Mouse (Mus musculus) erythroblast, adult 5-6 weeks (primary cell): Measurements from ENCODE around the gene Slc17a9. TPM values are rescaled to one million over a fixed set of nuclear protein-coding genes. Genes with fewer than 3 reads are reported as not detected.

Source experiments
- ATAC-seq: replicated peaks from 2 replicates; pipeline ENCODE4 v1.8.0; 2016; ENCODE audit warnings: moderate number of reproducible peaks, mild to moderate bottlenecking, moderate TSS enrichment, inconsistent platforms; ENCODE audit not compliant: poor library complexity, low FRiP score, severe bottlenecking
- total RNA-seq, 2 experiments: library from RNA; stranded (forward) in 1 of 2; stranded (reverse) in 1 of 2; fragments of 150-400 nt in 1 of 2; fragments of 200-764, 138-1000 nt in 1 of 2; gene quantifications; 2 replicates each; pipeline versions ENCODE4 v1.2.3 to v1.2.4; 2015 to 2017; ENCODE audit warnings: low replicate concordance in 2 of 2

Gene Slc17a9
- total RNA-seq, 2 experiments from 2014 or later: 1.5 to 10.6 TPM

DNA sequence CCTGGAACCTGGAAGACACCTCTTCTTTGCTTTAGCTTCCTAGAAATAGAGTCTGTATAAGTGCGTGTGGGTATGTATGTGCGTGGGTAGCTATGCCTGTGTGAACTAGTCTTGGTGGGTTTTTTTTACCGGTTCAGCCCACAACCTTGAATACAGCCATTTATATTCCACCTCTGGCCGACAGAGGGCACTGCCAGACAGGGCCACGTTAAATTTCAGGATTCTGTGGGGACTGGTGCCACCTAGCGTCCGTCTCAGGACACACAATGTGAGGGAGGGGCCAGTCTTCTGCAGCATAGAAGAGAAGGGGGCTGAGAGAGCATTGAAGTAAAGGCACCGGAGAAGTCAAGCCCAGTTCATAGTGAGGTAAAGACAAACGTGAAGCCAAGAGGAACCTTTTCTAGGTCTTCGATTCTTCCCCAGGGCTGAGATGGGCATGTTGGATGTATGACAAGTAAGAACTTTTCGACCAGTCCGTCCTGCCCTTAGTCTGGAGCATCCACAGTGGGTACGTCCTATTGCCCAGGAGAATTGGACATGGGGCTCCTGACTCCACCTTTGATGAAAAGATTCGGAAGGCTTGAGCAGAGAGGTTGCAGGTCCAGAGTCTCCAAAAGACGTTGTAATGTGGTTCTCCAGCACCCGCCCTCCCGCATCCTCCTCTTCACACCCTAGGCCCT, 20.3 kb downstream of the Slc17a9 start:
- ATAC-seq: peak; percentile 93

DNA sequence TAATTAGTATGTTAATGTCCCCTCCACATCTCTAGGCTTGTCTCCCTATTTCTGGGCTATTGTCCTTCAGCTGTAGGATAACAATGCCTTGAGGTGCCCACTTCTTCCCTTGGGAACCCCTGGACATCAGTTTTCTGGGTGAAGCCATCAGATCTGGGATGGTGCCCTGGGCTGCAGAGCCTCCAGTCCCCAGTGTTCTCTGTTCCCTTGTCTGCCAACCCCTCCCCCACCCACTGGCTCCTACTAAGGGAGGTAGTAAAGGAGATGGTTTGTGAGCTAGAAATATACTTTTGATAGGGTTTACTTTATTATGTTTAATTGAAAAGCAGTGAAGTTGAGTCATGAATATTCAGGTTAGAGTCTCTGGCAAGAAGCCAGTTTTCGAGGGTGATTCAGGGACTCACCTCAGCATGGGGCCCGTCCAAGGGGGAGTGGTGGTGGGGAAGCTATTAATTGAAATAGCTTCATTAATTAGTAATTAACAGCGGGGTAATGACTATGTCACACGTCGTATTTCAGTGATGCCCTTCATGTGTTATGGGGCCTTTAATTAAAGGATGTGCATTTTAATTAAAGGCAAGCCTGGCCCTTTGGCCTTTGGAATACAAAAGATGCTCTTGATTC, 21.6 kb downstream of the Slc17a9 start:
- ATAC-seq: no peak

DNA sequence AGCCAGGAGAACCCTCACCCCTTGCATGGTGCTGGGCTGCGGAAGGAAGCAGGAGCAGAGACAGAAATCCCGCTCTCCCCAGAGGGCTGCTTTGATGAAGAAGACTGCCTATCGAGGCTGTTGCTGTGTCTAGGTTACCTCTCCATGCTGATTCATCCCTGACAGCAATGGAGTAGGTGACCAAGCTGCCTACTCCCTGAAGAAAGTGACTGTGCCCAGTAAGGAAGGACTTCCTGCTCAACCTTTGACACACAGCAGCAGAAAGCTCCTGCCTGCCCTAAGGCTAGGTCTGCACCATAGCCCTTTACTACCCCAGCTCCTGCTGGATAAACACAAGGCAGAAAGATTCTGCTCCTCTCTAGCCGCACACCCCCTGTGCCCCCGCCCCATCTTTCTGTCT, 23.8 kb downstream of the Slc17a9 start:
- ATAC-seq: no peak

DNA sequence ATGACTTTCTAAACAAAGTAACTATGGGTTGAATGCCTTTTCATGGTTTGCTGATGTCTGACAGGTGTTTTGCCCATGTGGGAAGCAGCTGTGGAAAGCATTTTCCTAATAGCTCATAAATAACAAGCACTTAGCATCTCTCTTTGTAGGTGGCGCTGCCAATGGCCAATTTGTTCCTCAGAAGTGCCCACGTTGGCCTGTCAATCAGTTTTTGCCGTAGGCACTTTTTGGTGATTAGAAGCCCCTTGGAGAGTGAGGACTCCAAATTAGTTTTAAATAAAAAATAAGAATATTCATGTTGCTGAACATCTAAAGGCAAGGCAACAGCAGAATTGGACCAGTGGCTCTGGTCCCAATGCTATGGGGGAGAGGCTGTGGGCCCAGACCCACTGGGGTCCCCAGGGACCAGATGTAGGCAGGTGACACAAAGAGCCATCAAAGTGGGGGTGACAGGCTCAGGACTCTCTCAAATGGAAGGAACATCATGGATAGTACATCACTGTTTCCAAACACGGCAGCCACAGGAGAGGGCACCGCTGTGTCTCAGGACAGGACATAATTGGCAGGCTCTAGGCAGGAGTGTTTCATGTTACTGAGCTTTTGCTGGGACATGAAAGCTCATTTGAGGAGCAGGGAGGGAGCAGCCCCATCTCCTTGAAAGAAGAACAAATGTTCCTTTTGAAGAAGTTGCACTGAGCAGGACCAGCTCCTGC, 30.1 kb downstream of the Slc17a9 start:
- ATAC-seq: no peak

DNA sequence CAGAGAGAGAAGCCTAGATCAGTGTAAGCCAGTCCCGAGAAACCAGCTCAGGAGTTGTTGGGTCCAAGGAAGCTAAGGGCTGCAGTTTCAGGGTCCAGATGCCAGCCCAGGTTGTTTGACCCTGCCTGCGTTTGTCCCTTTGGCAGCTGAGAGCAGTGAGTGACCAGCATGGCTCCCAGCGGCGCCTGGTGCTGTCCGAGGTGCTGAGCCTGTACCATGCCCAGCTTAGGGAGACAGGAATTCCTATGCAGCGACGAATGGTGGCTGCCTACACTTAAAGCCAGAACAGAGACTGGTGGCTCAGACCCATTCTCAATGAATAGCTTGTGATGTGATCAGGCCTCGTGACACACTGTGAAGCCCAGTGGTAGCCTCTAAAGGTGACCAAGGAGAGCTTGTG, 30.8 kb downstream of the Slc17a9 start:
- 0 out of 2 replicates have a peak, but pooled peaks have one; percentile 34 for ATAC-seq

DNA sequence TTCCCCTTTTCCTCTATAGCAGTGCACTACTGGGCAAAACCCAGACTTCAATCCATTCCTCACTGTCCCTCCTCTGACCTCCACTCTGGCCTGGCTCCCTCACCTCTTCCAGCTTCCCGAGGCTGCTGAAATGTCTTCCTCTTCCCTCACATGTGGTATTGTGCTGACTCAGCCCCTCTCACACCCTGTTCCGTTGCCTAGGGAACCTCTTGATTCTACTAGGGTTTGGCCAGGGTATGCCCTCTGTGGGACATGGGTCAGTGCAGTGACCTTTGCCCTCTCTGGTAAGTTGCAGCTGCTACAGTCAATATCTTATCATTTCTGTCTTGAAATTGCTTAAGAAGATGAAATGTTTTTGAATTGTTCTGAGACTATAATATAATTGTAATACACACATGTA, 31.7 kb downstream of the Slc17a9 start:
- ATAC-seq: no peak

DNA sequence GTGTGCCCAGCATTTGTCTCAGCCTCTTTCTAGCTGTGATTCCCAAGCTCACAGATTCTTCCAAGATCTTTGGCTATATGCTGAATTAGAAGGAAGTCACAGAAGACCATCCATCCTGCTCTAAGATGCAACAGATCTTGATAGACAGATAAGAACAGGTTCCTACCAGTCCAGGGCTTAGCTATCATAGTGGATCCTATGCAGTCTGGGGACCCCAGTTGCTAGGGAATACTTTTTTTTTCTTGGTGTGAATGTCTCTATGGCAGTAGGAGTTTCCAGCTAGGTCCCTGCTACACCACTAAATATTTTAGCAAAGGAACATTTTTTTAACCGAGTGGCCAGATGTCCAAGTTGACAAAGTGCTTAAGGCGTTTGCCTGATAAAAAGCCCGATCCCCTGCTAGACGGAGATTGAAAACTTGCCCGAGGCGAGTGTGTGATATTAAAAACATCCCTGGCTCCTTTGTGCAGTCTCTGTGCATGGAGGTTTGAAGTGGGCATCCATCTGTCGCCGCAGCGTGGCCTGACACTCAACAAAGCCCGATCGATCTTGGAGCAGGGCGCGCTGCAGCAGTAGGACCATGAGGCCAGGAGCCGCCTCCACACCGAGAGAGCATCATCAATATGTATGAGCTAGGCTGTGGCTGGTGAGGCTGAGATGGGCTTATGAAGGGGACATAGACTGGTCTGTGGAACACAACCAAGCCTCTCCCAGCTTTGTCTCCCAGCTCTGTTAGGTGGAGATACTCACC, 33.6 kb downstream of the Slc17a9 start:
- ATAC-seq: no peak

DNA sequence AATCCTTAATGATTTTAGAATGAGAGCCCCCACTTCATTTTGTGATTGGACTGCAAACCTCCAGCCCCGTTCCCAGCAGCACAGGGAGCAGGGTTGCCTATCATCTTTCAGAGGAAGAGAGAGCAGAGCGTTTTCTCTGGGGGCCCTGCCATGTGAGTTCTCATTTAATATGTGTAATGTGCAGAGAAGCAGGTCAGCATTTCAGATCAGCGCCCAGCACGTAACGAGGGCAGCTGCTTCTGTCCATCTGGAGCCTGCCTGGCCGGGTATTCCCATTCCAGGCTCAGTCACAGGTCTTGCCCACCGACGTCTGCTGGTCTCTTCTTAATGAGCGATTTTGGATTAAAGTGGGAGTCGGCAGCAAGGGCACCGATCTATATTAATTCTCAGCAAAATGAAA, 39.9 kb downstream of the Slc17a9 start:
- ATAC-seq: no peak

DNA sequence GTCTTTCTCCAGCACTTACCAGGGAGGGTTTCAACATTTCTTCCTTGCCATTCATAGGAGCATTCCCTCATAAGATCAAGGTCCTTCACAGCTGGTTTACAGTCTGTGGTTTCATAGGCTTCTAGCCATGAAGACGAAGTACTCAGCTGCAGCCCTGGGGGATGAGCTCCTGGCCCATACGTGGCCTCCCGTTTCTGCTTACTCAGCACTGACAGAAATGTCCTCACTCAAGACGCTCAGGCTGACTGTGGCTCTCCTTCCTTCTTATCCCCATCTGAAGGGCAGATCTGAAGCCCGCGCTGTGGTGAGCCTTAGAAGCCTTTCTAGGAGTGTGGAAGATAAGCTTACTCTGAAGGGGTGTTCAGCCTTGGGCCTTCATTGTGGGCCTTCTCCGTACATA, 40.6 kb downstream of the Slc17a9 start:
- ATAC-seq: no peak

DNA sequence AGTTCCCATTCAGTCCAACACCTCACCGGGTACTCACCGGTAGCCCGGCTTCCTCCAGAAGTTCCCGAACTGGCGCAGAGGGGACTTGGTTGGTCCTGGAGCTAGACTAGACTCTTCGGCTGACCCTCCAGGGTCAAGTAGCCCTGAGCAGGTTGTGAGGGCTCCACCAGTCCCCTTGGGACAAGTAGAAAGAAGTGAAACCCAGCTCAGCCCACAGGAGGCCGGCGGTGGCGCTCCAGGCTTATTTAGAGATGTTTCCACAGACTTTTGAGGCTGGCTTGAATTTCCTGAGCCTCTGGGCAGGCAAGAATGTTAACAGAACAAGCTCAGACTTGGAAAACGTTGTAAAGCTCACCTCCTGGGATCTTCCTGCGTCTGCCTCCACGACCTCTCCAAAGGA, 50.2 kb downstream of the Slc17a9 start:
- no peak for ATAC-seq

DNA sequence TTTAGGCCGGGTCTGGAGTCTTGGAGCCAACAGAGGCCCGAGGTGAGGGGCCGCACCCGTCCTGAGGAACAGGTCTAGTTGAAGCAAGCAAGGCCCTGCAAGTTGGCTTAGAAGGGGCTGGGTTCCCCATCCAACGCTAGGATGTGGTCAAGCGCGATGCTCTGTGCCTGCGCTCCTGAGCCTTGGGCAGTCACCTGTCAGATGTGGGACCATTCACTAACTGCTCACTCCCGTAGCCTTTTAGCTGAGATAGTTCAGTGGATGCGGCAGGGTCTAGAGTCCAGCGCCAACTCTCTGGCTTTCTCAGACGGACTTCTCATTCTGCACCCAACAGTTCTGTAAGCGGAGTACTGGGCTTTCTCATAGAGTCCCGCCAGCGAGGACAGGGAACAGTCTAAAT, 50.6 kb downstream of the Slc17a9 start:
- no peak for ATAC-seq

DNA sequence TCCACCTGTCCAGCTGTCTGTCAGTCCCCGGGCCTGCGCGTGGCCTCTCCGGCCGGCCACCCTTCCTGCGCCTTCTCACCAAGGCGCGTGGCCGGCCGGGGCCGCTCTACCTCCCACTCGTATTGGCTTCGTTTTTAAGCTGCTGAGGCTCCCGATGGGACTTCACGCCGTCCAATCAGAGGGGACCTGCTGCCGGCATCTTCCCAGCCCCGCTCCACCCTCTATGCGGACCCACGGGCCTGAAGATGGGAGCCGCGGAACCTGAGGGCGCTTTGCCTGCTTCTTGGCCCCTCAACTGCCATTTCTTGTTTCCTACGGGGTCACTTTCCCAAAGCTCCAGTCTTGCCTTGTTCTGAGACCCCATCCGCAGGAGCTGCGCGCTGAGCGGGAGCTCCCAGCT, 51.7 kb downstream of the Slc17a9 start, which contains the start of gene Bhlhe23:
Gene Bhlhe23 (minus strand): TSS at position 108 of the 400 bp plus-strand sequence.
- ATAC-seq: no peak

DNA sequence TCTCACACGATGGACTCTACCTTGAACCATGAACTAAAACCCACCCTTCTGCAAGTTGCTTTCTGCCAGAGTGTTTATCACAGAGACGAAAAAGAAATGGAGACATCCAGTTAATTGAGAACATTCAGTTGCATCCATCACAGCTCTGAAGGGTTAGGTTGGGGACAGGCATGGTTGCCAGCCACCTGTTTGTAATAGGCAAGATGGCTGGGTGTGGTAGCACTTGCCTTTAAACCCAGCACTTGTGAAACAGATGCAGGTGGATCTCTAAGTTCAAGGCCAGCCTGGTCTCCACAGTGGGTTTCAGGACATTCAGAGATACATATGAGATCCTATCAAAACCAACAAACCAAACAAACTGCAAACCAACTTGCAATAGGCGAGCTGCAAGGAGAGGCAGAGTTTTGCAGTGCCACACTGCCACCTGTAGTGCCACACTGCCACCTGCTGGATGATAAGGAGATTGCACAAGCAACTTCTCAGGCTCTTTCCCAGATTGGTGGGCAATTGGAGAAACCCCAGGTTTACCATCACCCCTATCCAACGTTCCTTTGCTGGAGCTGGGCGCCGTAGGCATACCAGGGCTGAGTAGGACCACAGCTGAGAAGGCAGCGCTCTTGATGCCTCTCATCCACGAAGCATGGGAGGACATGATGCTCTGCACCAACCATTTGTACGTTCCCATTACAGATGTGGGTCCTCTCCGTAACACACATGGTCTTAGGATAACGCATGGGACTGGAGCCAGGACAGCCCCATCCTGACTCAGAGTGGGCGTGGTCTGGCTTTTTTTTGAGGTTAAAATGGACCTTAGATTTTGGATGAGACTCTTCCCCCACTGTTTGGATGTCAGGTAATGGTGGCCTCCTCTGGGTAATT, 54.4 kb downstream of the Slc17a9 start:
- peak; percentile 79 for ATAC-seq

DNA sequence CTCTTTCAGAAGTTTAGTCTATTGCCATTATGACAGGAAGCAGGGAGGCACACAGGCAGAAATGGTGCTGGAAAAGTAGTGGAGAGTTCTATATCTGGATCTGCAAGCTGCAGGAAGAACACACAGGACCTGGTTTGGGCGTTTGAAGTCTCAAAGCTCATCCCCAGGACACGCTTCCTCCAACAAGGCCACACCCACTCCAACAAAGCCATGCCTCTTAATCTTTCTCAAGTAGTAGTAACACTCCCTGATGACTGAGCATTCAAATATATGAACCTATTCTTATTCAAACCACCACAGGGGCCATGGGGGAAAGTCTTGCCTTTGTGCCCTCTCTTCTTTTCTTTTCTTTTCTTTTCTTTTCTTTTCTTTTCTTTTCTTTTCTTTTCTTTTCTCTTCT, 55.2 kb downstream of the Slc17a9 start:
- no peak for ATAC-seq

DNA sequence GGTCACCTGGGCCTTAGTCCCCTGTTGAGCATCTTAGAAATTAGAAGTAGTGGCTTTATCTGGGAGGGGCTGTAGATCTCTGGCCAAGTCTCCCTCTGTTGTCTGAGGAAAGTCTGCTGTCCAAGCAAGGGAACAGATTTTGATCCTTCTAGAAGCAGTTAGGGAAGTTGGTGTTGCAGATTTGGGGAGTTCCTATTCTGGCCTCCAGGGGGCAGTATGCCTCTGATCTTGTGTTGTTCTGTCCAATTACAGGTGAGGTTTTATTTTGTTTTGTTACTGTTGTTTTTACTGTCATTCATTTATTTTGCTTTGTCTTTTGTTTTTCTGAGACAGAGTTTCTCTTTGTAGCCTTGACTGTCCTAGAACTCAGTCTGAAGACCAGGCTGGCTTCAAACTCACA, 61.7 kb downstream of the Slc17a9 start:
- ATAC-seq: no peak; the same call in 1 of the 2 replicates

DNA sequence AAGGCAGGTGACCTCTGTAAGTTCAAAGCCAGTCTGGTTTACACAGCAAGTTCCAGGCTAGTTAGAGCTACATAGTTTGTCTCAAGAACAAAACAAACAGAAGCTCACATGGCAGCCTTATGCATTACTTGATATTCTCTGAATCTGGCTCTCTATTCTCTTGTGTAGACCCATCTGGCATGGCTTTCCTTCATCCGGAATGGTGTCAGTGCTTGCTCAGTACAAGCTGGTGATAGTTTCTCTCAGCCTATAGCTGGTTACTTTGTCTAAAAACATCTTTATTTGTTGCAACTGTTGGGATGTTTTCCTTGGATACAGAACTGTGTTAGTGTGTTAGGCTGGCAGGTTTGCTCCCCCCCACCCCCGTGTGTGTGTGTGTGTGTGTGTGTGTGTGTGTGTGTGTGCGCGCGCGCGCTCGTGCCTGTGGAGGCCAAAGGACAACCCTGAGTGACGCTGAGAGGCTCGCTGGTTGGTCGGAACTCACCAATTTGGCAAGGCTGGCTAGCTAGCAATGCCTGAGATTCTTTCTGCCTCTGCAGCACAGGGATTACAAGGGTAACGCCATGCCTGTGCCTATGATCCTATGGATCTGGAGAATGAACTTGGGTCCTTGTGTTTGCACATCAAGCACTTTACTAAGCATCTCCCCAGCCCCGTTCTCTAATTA, 62.6 kb downstream of the Slc17a9 start:
- no peak for ATAC-seq

DNA sequence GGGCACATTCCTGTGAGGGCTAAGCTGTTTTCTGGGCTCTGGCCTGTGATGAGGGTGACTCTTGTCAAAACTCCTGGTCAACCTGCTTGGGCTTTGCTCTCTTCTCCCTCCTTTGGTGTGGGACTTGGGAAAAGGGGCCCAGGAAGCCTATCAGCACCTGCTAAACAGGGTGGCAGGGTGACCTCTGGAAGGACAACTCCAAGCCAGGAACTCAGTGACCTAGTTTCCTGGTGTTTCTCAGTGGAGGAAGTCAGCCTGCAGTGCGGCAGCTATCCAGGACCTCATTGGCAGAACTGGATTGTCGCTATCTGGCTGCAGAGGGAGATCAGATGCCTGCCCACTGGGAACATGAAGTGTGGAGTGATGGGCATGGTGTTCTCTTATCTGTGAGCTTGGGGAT, 63.3 kb downstream of the Slc17a9 start:
- ATAC-seq: no peak

DNA sequence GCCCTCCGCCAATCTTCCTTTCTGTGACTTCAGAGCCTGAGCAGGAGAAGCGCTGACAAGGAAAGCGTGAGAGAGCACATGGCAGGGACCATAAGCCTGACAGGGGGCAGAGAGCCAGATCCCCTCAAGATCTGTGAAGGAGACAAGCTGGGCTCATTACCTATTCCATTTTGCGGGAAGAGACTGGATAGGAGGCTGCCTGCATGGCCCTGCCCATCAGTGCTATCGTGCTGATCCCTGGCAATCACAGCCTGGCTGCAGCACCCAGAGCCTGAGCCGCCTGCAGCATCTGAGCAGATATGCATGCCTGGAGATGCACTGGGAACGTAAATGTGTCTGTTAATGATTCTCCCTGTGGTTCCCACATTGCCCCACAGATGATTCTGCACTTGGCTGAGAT, 63.8 kb downstream of the Slc17a9 start:
- no peak for ATAC-seq

DNA sequence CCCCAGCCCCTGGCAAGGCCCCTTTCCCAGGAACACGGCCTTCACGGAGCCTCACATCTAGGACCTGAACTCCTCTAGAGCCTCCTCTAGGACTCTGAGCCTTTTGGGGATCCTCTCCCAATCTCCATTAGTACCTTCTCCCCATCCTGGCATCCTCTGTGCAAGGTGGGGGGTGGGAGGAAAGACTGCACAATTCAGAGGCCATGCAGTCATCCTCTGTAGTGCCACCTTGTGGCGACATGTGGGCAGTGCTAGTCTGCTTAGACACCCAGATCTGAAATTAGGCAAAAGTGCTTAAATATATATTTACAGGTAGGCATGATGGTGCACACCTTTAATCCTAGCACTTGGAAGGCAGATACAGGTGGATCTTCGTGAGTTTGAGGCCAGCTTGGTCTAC, 66.6 kb downstream of the Slc17a9 start:
- no peak for ATAC-seq
